Mouse (Mus musculus) forebrain, embryonic 16.5 days (tissue): ENCODE data around the gene Elmo1. TPM values are rescaled to one million over a fixed set of nuclear protein-coding genes. Genes with fewer than 3 reads are reported as not detected.
A peak's percentile ranks its signal among the peaks of the same experiment; 100 is the strongest.

Source experiments
- ATAC-seq: fragments of 200-750 bp; cut with Nextera tagmentation; 2 replicates; pipeline ENCODE4 v1.8.0; 2017; ENCODE audit warnings: mild to moderate bottlenecking, moderate library complexity
- H3K27ac ChIP-seq: fragments of 300-500 bp; sonication (generic); 2 replicates; pipeline ENCODE4 v1.5.1; 2014; ENCODE audit warnings: low read length, control low read depth
- H3K27me3 ChIP-seq: fragments of 300-500 bp; sonication (generic); replicated peaks from 2 replicates; pipeline ENCODE4 v1.6.1; 2014; ENCODE audit warnings: low read length; ENCODE audit not compliant: control insufficient read depth, insufficient read depth
- H3K36me3 ChIP-seq: fragments of 300-500 bp; sonication (generic); 2 replicates; pipeline ENCODE4 v1.6.1; 2014; ENCODE audit not compliant: control insufficient read depth, insufficient read depth
- H3K4me1 ChIP-seq: fragments of 300-500 bp; sonication (generic); replicated peaks from 2 replicates; pipeline ENCODE4 v1.6.1; 2014; ENCODE audit warnings: low read length; ENCODE audit not compliant: control insufficient read depth, insufficient read depth
- H3K4me2 ChIP-seq: fragments of 300-500 bp; sonication (generic); 2 replicates; pipeline ENCODE4 v1.6.1; 2014; ENCODE audit warnings: mild to moderate bottlenecking, low read length, control low read depth
- H3K4me3 ChIP-seq: fragments of 300-500 bp; sonication (generic); replicated peaks from 2 replicates; pipeline ENCODE4 v1.5.1; 2014; ENCODE audit warnings: mild to moderate bottlenecking, low read length, control low read depth
- H3K9ac ChIP-seq: fragments of 300-500 bp; sonication (generic); replicated peaks from 2 replicates; pipeline ENCODE4 v1.6.1; 2014; ENCODE audit warnings: low read depth, low read length, control low read depth
- H3K9me3 ChIP-seq: fragments of 300-500 bp; sonication (generic); 2 replicates; pipeline ENCODE4 v1.6.1; 2016; ENCODE audit warnings: low read length; ENCODE audit not compliant: control insufficient read depth
- WGBS: fragments of 180-500 bp; shearing (Covaris S2); extraction: QIAGEN DNeasy Blood & Tissue Kit; methylation state at CpG from one replicate; pipeline ENCODE4 v1.1.7; 2014; 5-methylcytosine and 5-hydroxymethylcytosine counted together
- polyA plus RNA-seq: library from polyadenylated mRNA; unstranded; fragments of >200 nt; fragmentation: Nextera tagmentation; extraction: Ambion mirVana; gene quantifications from 2 replicates; pipeline ENCODE4 v1.2.1, GENCODE M21; 2015

The Elmo1 gene
- polyA plus RNA-seq, 1 experiment from 2014 or later = 42.4 TPM

DNA sequence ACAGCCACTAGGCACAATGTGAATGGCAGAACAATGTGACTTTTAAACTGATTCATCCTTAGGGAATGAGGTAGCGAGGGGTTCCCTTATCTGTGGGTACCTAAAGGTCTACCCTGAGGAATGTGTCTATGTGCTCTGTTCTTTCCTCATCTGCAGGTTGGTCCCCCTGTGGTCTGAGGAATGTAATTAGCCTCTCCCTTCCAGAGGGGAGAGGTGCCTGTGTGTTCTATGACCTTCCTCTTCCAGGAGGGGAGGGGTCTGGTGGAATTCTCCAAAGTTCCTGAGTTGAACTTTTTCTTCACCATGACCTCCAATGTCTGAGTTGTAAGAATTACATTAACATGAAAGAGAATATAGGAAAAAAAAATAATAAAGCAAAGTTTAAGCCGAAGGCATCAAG is 294.4 kb downstream of the Elmo1 start:
- 96% methylated on average over 2 of the region's 2 CpGs for whole genome bisulfite sequencing
- Histone ChIP-seq H3K27me3 (no peaks in the 10 kb centered on the region), H3K36me3 (no peaks in the 10 kb centered on the region), H3K4me1 (no peaks in the 10 kb centered on the region), H3K9ac (no peak overlapping the region), H3K27ac (no peak overlapping the region), H3K9me3 (no peaks in the 10 kb centered on the region), H3K4me2 (no peak overlapping the region), H3K4me3 (no peak overlapping the region)
- ATAC-seq = no peak

DNA sequence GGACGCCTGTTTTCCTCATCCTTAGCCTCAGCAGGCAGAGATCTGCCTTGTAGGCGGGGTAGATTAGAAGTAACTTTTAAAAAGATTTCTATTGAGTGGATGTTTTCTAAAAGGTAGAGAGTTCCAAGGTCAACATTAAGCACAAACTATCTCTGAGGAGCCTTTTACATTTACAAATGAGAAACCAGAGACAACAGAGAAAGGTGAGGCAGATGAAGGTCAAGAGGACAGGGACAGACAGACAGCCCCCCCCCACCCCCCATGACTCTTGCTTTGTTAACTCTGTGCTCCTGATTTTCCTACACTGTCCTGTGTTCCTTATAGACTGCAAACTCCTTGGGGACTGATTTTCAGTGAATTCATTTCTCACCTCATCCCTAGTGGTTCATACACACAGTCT is 295.0 kb downstream of the Elmo1 start:
- ATAC-seq = no peak
- Histone ChIP-seq H3K9ac (no peak overlapping the region), H3K36me3 (no peaks in the 10 kb centered on the region), H3K4me2 (no peak overlapping the region), H3K27ac (no peak overlapping the region), H3K27me3 (no peaks in the 10 kb centered on the region), H3K4me1 (no peaks in the 10 kb centered on the region), H3K9me3 (no peaks in the 10 kb centered on the region), H3K4me3 (no peak overlapping the region)
- WGBS = 81% methylated on average over 2 of the region's 2 CpGs

DNA sequence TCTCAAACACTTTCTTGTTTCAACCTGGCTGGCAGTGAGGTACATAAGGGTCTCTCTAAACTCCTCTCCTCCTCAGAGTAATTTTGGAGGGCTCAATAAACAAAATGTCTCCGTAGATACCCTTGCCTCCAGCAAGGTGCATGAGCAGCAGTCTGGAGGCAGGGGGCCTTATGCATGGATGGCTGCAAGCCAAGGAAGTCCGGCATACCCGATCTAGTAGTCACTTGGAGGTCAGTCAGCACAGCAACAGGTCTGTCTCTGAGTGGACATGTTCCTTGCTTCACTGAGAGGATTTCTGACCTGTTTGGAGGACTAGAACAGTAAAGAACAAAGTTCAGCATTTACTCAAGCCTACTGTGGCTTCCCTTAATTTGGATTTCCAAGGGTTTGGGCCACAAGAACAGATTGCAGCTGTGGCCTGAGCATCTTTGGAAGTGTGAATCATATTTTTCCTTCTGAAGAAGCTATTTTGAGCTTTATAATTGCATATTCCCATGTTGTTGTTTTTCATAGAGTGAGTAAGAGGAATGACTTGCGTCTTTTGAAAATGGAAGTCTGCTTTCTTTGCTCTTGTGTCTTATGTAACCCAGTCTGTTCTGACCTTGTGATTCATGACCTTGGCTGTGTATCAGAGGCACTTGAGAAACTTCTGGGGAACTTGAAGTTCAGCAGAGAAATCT is 296.2 kb downstream of the Elmo1 start:
- 78% methylated on average over 4 of the region's 4 CpGs for WGBS
- Histone ChIP-seq H3K9me3 (no peaks in the 10 kb centered on the region), H3K27ac (no peak overlapping the region), H3K9ac (no peak overlapping the region), H3K4me2 (no peak overlapping the region), H3K36me3 (no peaks in the 10 kb centered on the region), H3K4me1 (no peaks in the 10 kb centered on the region), H3K27me3 (no peaks in the 10 kb centered on the region), H3K4me3 (no peak overlapping the region)
- no peak for ATAC-seq

DNA sequence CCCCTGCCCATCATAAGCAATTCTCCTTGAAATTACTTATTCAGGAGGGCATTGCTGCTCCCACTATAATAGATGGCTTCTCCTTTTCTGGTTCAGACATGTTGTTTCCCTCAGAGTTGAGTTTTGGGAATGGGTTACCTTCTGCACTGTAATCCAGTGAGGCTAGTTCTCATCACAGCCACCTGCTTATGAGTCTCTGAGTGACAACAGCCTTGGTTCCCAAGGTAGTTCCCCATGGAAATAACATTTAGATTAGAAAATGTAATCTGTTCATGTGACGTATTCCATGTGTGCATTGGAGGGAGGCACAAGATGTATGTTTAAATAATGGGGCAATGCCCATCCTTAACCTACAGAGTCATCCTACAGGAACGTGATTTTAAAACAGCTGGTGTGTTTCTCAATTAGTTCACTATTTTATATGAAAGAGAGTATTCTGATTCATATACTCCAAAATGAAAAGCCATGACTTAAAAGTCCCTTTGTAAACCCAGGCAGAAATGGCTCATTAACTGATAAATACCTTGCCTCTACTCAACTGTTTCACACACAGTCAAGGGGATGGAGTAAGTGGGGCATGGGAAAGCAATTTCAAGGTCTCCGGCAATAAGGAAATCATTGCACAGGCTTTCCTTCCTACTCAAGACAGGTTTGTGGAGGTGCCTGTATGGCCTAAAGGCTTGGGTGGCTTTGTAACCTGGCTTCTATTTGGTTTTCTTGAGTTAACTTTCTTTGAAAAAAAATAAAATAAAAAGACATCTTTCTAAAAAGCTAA is 302.6 kb downstream of the Elmo1 start:
- H3K4me2 ChIP-seq = no peak overlapping the region
- H3K27me3 ChIP-seq = no peaks in the 10 kb centered on the region
- H3K4me3 ChIP-seq = no peak overlapping the region
- no peak for ATAC-seq
- H3K27ac ChIP-seq = no peak overlapping the region
- H3K9me3 ChIP-seq = no peaks in the 10 kb centered on the region
- no peaks in the 10 kb centered on the region for H3K4me1 ChIP-seq
- H3K36me3 ChIP-seq = no peaks in the 10 kb centered on the region
- 88% methylated on average over 3 of the region's 3 CpGs for WGBS
- H3K9ac ChIP-seq = no peak overlapping the region

DNA sequence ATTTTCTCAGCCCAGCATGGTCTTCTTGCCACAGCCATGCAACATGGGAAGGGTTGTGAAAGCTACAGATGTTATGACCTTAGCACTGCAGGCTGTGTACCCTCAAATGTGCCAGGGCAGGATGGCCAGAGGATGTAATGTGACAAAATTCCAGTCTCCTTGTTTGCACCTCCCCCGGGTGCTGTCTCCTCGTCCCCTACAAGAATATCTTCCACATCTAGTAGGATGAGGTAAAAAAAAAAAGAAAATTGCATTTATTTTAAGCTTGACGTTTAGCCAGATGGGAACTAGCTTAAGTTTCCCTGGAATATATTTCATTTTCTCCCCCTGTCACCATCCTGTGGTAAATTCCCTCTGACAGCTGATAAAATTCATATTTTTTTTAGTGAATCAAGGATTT is 307.3 kb downstream of the Elmo1 start:
- Histone ChIP-seq H3K36me3 (no peaks in the 10 kb centered on the region), H3K27me3 (no peaks in the 10 kb centered on the region), H3K4me1 (no peaks in the 10 kb centered on the region), H3K4me3 (no peak overlapping the region), H3K9me3 (no peaks in the 10 kb centered on the region), H3K4me2 (no peak overlapping the region), H3K27ac (no peak overlapping the region), H3K9ac (no peak overlapping the region)
- ATAC-seq = no peak
- WGBS = 72% methylated on average over 3 of the region's 3 CpGs

DNA sequence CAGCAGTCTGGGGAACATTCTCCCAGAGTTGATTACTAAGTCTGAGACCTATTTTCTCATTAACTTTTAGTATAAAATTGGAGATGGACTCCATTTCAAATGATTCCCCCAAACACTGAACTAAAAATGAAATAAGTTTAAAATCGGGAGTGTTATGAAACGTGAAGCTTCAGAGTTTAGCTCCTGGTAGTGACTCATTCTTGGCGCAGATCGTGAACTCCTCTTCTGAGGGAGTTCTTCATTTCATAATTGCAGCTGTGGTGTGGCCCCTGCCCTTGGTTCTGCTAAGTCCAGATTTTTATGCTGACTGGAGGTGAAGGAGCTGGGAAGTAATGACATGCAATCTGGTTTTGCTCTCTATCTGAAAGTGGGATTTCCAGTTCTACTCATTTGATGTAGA is 307.9 kb downstream of the Elmo1 start:
- Histone ChIP-seq H3K4me1 (no peaks in the 10 kb centered on the region), H3K4me3 (no peak overlapping the region), H3K4me2 (no peak overlapping the region), H3K36me3 (no peaks in the 10 kb centered on the region), H3K27ac (no peak overlapping the region), H3K9ac (no peak overlapping the region), H3K9me3 (no peaks in the 10 kb centered on the region), H3K27me3 (no peaks in the 10 kb centered on the region)
- ATAC-seq = no peak
- WGBS = 90% methylated on average over 4 of the region's 4 CpGs

DNA sequence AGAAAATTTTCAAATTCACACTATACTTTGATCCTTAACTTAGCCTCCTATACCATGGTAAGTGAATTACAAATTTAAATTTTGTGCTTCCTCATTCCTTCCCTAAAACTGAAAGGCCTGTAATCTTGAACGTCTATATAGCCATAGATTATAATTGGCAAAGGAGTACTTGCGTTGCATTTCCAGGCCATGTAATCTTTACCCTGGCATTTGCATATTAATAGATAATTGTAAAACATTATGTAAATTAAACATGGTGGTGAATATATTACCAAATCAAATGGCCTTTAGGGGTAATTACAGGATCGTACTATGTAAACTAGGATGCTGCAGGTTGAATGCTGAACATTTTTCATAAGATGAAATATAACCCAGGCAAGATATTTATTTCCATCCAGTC is 314.1 kb downstream of the Elmo1 start:
- no peaks in the 10 kb centered on the region for H3K27me3 ChIP-seq
- H3K4me3 ChIP-seq = no peak overlapping the region
- H3K4me1 ChIP-seq = peaks cover 9% of the 10 kb centered on the region
- no peak overlapping the region for H3K4me2 ChIP-seq
- ATAC-seq = peak; percentile 52
- no peaks in the 10 kb centered on the region for H3K36me3 ChIP-seq
- no peak overlapping the region for H3K27ac ChIP-seq
- H3K9me3 ChIP-seq = no peaks in the 10 kb centered on the region
- H3K9ac ChIP-seq = no peak overlapping the region
- WGBS = 11% methylated on average over 3 of the region's 3 CpGs

DNA sequence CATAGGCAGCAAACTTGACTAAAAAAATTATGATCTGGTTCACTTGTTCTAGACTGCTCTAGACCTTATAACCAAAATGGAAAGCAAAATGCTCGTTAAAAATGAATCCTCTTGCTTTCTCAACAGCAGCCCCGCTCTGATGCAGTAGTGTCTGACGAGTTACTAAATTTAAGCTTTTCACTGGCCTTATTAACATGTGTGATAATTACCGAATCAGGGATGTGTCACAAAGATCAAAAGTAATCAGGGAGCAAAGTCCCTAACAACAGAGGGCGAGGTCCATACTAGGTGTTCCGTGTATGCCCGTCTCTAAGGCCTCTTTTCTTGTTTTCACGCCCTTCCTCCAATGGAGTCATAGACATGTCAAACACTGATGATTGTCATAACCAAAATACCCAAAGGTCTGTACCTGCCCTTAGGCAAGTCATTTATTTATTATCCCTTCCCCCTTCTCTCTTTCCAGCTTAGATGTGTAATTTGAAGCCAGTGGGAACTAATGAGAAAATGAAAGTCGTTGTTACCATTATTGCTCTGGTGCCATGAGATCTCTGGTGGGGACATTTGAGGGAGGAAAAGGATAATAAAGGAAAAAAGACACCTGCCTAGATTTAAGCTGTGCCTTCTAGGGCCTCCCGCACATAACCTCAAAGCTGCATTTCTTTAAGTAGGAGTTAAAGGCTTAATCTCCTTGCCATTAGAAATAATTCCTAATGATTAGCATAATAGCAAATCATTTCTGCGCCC is 316.2 kb downstream of the Elmo1 start:
- Histone ChIP-seq H3K36me3 (no peaks in the 10 kb centered on the region), H3K27me3 (no peaks in the 10 kb centered on the region), H3K9me3 (no peaks in the 10 kb centered on the region), H3K4me2 (no peak overlapping the region), H3K4me1 (peaks cover 14% of the 10 kb centered on the region), H3K4me3 (no peak overlapping the region), H3K27ac (no peak overlapping the region), H3K9ac (no peak overlapping the region)
- no peak for ATAC-seq
- 67% methylated on average over 11 of the region's 11 CpGs for WGBS

DNA sequence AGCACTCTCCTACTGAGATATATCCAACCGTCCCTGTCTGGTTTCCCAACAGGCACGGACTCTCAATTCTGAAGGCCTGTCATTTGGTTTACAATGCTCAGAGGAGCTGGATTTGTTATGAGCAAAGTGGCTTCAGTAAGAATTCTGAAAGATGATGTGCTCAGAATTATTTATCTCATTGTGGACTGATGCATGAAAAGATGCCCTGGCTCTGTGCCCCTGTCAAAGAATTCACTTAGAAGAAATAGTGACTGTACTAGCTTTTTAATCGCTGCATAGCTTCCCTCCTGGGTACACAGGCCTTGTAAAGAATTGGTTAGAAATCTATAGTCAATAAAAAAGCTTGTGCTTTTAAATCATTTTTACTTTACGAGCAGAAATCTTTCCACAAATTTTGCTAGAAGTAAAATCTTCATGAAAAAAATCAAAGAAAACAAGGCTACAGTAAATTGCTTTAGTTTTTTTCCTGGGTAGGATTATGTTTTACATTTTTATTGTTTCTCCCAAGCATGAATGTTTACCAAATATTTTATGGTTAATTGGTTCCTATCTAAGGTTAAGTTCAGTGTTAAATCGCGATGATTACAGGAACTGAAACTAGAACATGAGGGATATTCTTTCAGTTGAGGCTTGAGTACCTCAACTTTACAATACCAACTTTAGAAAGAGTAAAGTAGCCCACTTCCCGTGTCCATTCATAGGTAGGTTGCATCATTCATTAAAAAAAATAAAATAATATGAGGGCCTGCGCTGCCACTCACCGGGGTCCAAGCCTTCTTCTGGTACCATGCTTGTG is 320.1 kb downstream of the Elmo1 start:
- no peaks in the 10 kb centered on the region for H3K36me3 ChIP-seq
- WGBS = 73% methylated on average over 9 of the region's 9 CpGs
- H3K27me3 ChIP-seq = no peaks in the 10 kb centered on the region
- H3K9me3 ChIP-seq = no peaks in the 10 kb centered on the region
- no peak for ATAC-seq
- no peak overlapping the region for H3K4me3 ChIP-seq
- no peak overlapping the region for H3K4me2 ChIP-seq
- H3K4me1 ChIP-seq = peaks cover 11% of the 10 kb centered on the region
- H3K9ac ChIP-seq = no peak overlapping the region
- H3K27ac ChIP-seq = no peak overlapping the region
